ENCODE assay signal across 11 mouse cellular contexts in genomic region chr5:105626355-105626754, GRCm38 (mm10).
A peak's percentile ranks its signal among the peaks of the same experiment; 100 is the strongest.
DNase-seq lines count a peak whose midpoint lies in the region; ATAC-seq and TF ChIP-seq lines count a peak whose summit lies in the region.
"Had no signal": no experiment of that assay in that cellular context is flagged by ENCODE, and none has a peak within 500 bp of the region (broad histone marks: within the 10 kb centered on the region; RNA-seq: fewer than 3 reads in every experiment).

No protein-coding gene starts in this region.

- TF ChIP-seq CTCF in liver, adult 2 months (IDR thresholded peaks at IDR 0.05; ENCODE audit: low read depth, low read length), result no peak

- intact Hi-C loops in heart, postnatal 36 days (cut with DNase I), result loop anchor here (2.0 kb wide), 1 partner anchor 22 kb away; no protein-coding TSS in a partner anchor

- H3K4me3 ChIP-seq in heart, embryonic 13.5 days, result no peak overlapping the region
- H3K4me3 ChIP-seq in liver, adult 2 months (ENCODE audit: insufficient read depth, low read depth, low read length), result no peak overlapping the region
- no peak overlapping the region for H3K4me3 ChIP-seq in liver, embryonic 11.5 days (ENCODE audit: low read depth, low read length)
- no peak overlapping the region for H3K4me3 ChIP-seq in embryonic facial prominence, embryonic 10.5 days
- H3K4me3 ChIP-seq in macrophage (ENCODE audit: inconsistent target), result no peak overlapping the region
- no peak overlapping the region for H3K4me3 ChIP-seq in forebrain, embryonic 12.5 days (replicated peaks)
- H3K4me3 ChIP-seq: left cerebral cortex, adult 2 months had no signal

- H3K4me1 ChIP-seq in heart, embryonic 13.5 days, result peaks cover 32% of the 10 kb centered on the region
- H3K4me1 ChIP-seq in liver, adult 2 months (ENCODE audit: control insufficient read depth, insufficient read depth, low read length), result no peaks in the 10 kb centered on the region; the same call in 1 of the 2 replicates
- H3K4me1 ChIP-seq in liver, embryonic 11.5 days (replicated peaks; ENCODE audit: control insufficient read depth, insufficient read depth, low read length), result 0 out of 2 replicates have a peak, but pooled peaks cover 3% of the 10 kb centered on the region
- H3K4me1 ChIP-seq in embryonic facial prominence, embryonic 10.5 days, result peaks cover 59% of the 10 kb centered on the region
- H3K4me1 ChIP-seq in forebrain, embryonic 12.5 days, result no peaks in the 10 kb centered on the region

- H3K4me2 ChIP-seq in heart, embryonic 13.5 days, result no peak overlapping the region
- no peak overlapping the region for H3K4me2 ChIP-seq in liver, embryonic 11.5 days
- no peak overlapping the region for H3K4me2 ChIP-seq in forebrain, embryonic 12.5 days

- no peak overlapping the region for H3K9ac ChIP-seq in heart, embryonic 13.5 days
- H3K9ac ChIP-seq in liver, adult 2 months (ENCODE audit: low read depth, low read length), result no peak overlapping the region
- H3K9ac ChIP-seq in liver, embryonic 11.5 days (ENCODE audit: low read depth, low read length), result no peak overlapping the region
- H3K9ac ChIP-seq in forebrain, embryonic 12.5 days, result no peak overlapping the region
- H3K9ac ChIP-seq: forebrain, postnatal 0 days had no signal

- H3K79me2 ChIP-seq in liver, adult 2 months (ENCODE audit: control insufficient read depth, insufficient read depth, low read length), result no peaks in the 10 kb centered on the region
- no peaks in the 10 kb centered on the region for H3K79me2 ChIP-seq in macrophage (ENCODE audit: inconsistent target)

- H3K27ac ChIP-seq in heart, embryonic 13.5 days (replicated peaks), result peak overlapping the region; percentile 55
- peak overlapping the region; percentile 51 for H3K27ac ChIP-seq in liver, adult 2 months (replicated peaks; ENCODE audit: insufficient read depth, low read depth, low read length)
- no peak overlapping the region; the same call in 1 of the 2 replicates for H3K27ac ChIP-seq in liver, embryonic 11.5 days (ENCODE audit: low read depth, low read length)
- peak overlapping the region; percentile 62; the same call in 1 of the 2 replicates for H3K27ac ChIP-seq in embryonic facial prominence, embryonic 10.5 days (replicated peaks)
- H3K27ac ChIP-seq in macrophage, result peak overlapping the region; percentile 28
- no peak overlapping the region for H3K27ac ChIP-seq in forebrain, embryonic 12.5 days
- H3K27ac ChIP-seq: left cerebral cortex, adult 2 months had no signal

- no peak for ATAC-seq in heart, embryonic 13.5 days (ENCODE audit: extremely low read depth, insufficient number of reproducible peaks, low FRiP score, low TSS enrichment)
- ATAC-seq in liver, embryonic 11.5 days (replicated peaks; ENCODE audit: low FRiP score), result no peak
- ATAC-seq in forebrain, embryonic 12.5 days (ENCODE audit: low FRiP score), result no peak
- ATAC-seq: forebrain, postnatal 0 days had no signal

- H3K27me3 ChIP-seq in heart, embryonic 13.5 days (replicated peaks), result no peaks in the 10 kb centered on the region
- H3K27me3 ChIP-seq in liver, adult 2 months (ENCODE audit: control insufficient read depth, insufficient read depth, low read length), result no peaks in the 10 kb centered on the region
- H3K27me3 ChIP-seq in liver, embryonic 11.5 days (replicated peaks; ENCODE audit: control insufficient read depth, insufficient read depth, low read length), result no peaks in the 10 kb centered on the region
- H3K27me3 ChIP-seq in embryonic facial prominence, embryonic 10.5 days (replicated peaks; ENCODE audit: low read depth, poor library complexity, severe bottlenecking), result no peaks in the 10 kb centered on the region
- H3K27me3 ChIP-seq in forebrain, embryonic 12.5 days, result no peaks in the 10 kb centered on the region

- no peak for TF ChIP-seq POLR2A in liver, adult 2 months (IDR thresholded peaks at IDR 0.05; ENCODE audit: extremely low read depth, insufficient read depth, low read length)

- no peaks in the 10 kb centered on the region for H3K9me3 ChIP-seq in heart, embryonic 13.5 days
- no peaks in the 10 kb centered on the region for H3K9me3 ChIP-seq in liver, embryonic 11.5 days (ENCODE audit: control insufficient read depth, low read length)
- no peaks in the 10 kb centered on the region for H3K9me3 ChIP-seq in embryonic facial prominence, embryonic 10.5 days
- H3K9me3 ChIP-seq in forebrain, embryonic 12.5 days, result no peaks in the 10 kb centered on the region

- no peaks in the 10 kb centered on the region for H3K36me3 ChIP-seq in heart, embryonic 13.5 days
- no peaks in the 10 kb centered on the region for H3K36me3 ChIP-seq in liver, adult 2 months (ENCODE audit: control insufficient read depth, insufficient read depth, low read length)
- H3K36me3 ChIP-seq in liver, embryonic 11.5 days (ENCODE audit: control insufficient read depth, insufficient read depth, low read length), result no peaks in the 10 kb centered on the region
- H3K36me3 ChIP-seq in embryonic facial prominence, embryonic 10.5 days (replicated peaks), result no peaks in the 10 kb centered on the region
- H3K36me3 ChIP-seq in macrophage (ENCODE audit: inconsistent target), result no peaks in the 10 kb centered on the region
- H3K36me3 ChIP-seq in forebrain, embryonic 12.5 days (replicated peaks), result no peaks in the 10 kb centered on the region

- no peak for DNase-seq in heart, postnatal 36 days
- no peak for DNase-seq in liver, adult 2 months (ENCODE audit: extremely low read depth, low read depth, low spot score)
- no peak for DNase-seq in liver, embryonic 11.5 days (ENCODE audit: low spot score)
- DNase-seq in embryonic facial prominence, embryonic 10.5 days (ENCODE audit: low spot score), result peak; percentile 41
- DNase-seq in T-cell, adult 2 months (ENCODE audit: low spot score), result no peak
- DNase-seq: cerebellum, postnatal 14 days; forebrain, postnatal 0 days had no signal

- 52% methylated on average over 3 of the region's 3 CpGs for WGBS in heart, embryonic 13.5 days
- WGBS in liver, adult 2 months, result 58% methylated on average over 3 of the region's 3 CpGs
- WGBS in liver, embryonic 11.5 days, result 48% methylated on average over 3 of the region's 3 CpGs
- 21% methylated on average over 3 of the region's 3 CpGs for WGBS in embryonic facial prominence, embryonic 10.5 days
- 11% methylated on average over 2 of the region's 3 CpGs for WGBS in macrophage (ENCODE audit: missing documents)
- 52% methylated on average over 3 of the region's 3 CpGs for WGBS in forebrain, embryonic 12.5 days

Comparison
In these comparisons a context has a peak if more than half of its experiments do, and no peak if none do; other contexts are left out.
1. H3K27ac ChIP-seq: peak in heart, embryonic 13.5 days (single experiment), liver, adult 2 months (single experiment), embryonic facial prominence, embryonic 10.5 days (single experiment) and macrophage (single experiment); none in liver, embryonic 11.5 days (single experiment) and forebrain, embryonic 12.5 days (single experiment).